ENCODE assay signal across 9 mouse cellular contexts in genomic region chr8:85029271-85029670, GRCm38 (mm10). TPM values are rescaled to one million over a fixed set of nuclear protein-coding genes. Genes with fewer than 3 reads are reported as not detected.
A peak's percentile ranks its signal among the peaks of the same experiment; 100 is the strongest.
DNase-seq lines count a peak whose midpoint lies in the region; ATAC-seq and TF ChIP-seq lines count a peak whose summit lies in the region.
"Had no signal": no experiment of that assay in that cellular context is flagged by ENCODE, and none has a peak within 500 bp of the region (broad histone marks: within the 10 kb centered on the region; RNA-seq: fewer than 3 reads in every experiment).

No protein-coding gene starts in this region.

- peaks cover 59% of the 10 kb centered on the region for H3K36me3 ChIP-seq in forebrain, embryonic 10.5 days (replicated peaks)
- H3K36me3 ChIP-seq in forebrain, embryonic 16.5 days (ENCODE audit: control insufficient read depth, insufficient read depth) = peaks cover 17% of the 10 kb centered on the region
- H3K36me3 ChIP-seq in midbrain, embryonic 12.5 days = peaks cover 42% of the 10 kb centered on the region
- peaks cover 23% of the 10 kb centered on the region for H3K36me3 ChIP-seq in midbrain, postnatal 0 days (ENCODE audit: insufficient read depth, low read length)
- peaks cover 51% of the 10 kb centered on the region for H3K36me3 ChIP-seq in limb, embryonic 12.5 days
- H3K36me3 ChIP-seq in stomach, postnatal 0 days (ENCODE audit: control insufficient read depth, insufficient read depth, low read length) = peaks cover 22% of the 10 kb centered on the region

- no peak overlapping the region for H3K4me2 ChIP-seq in forebrain, embryonic 16.5 days (ENCODE audit: low read length)
- peak overlapping the region; percentile 80; the same call in 1 of the 2 replicates for H3K4me2 ChIP-seq in midbrain, embryonic 12.5 days (replicated peaks)
- H3K4me2 ChIP-seq in midbrain, postnatal 0 days (ENCODE audit: low read depth, low read length, poor library complexity, severe bottlenecking) = no peak overlapping the region
- peak overlapping the region; percentile 97; the same call in 1 of the 2 replicates for H3K4me2 ChIP-seq in limb, embryonic 12.5 days
- H3K4me2 ChIP-seq in stomach, postnatal 0 days (replicated peaks; ENCODE audit: low read depth) = peak overlapping the region; percentile 91; the same call in 1 of the 2 replicates

- DNase-seq in forebrain, embryonic 10.5 days (ENCODE audit: extremely low spot score, low spot score) = no peak
- no peak for DNase-seq in midbrain, postnatal 0 days (ENCODE audit: low spot score)
- peak; percentile 47 for DNase-seq in stomach, postnatal 0 days (ENCODE audit: low spot score)
- no peak for DNase-seq in Muller cell, postnatal 12 days (ENCODE audit: inconsistent ontology term)
- DNase-seq in gastrocnemius, adult 18-20 months (ENCODE audit: low spot score) = no peak

- no peak overlapping the region for H3K27ac ChIP-seq in forebrain, embryonic 10.5 days
- H3K27ac ChIP-seq in forebrain, embryonic 16.5 days (ENCODE audit: low read length) = no peak overlapping the region
- 0 out of 2 replicates have a peak overlapping the region, but pooled peaks have one; percentile 22 for H3K27ac ChIP-seq in midbrain, embryonic 12.5 days (replicated peaks)
- no peak overlapping the region for H3K27ac ChIP-seq in midbrain, postnatal 0 days (ENCODE audit: low read depth, low read length)
- H3K27ac ChIP-seq in limb, embryonic 12.5 days = no peak overlapping the region
- no peak overlapping the region; the same call in 1 of the 2 replicates for H3K27ac ChIP-seq in stomach, postnatal 0 days (replicated peaks)

- TF ChIP-seq EP300 in stomach, postnatal 0 days (optimal IDR thresholded peaks at IDR 0.05) = no peak

- H3K9ac ChIP-seq in forebrain, embryonic 16.5 days (replicated peaks; ENCODE audit: low read depth, low read length) = no peak overlapping the region
- no peak overlapping the region for H3K9ac ChIP-seq in midbrain, embryonic 12.5 days (replicated peaks)
- H3K9ac ChIP-seq in midbrain, postnatal 0 days (replicated peaks; ENCODE audit: low read length, poor library complexity, severe bottlenecking) = no peak overlapping the region; the same call in 1 of the 2 replicates
- H3K9ac ChIP-seq in limb, embryonic 12.5 days (replicated peaks) = peak overlapping the region; percentile 98; the same call in 1 of the 2 replicates
- H3K9ac ChIP-seq in stomach, postnatal 0 days (ENCODE audit: low read length) = 0 out of 2 replicates have a peak overlapping the region, but pooled peaks have one; percentile 13

- no peaks in the 10 kb centered on the region for H3K9me3 ChIP-seq in forebrain, embryonic 10.5 days
- no peaks in the 10 kb centered on the region for H3K9me3 ChIP-seq in forebrain, embryonic 16.5 days (ENCODE audit: control insufficient read depth, low read length)
- H3K9me3 ChIP-seq in midbrain, embryonic 12.5 days = no peaks in the 10 kb centered on the region
- no peaks in the 10 kb centered on the region for H3K9me3 ChIP-seq in midbrain, postnatal 0 days (ENCODE audit: low read length)
- H3K9me3 ChIP-seq in limb, embryonic 12.5 days = no peaks in the 10 kb centered on the region
- no peaks in the 10 kb centered on the region for H3K9me3 ChIP-seq in stomach, postnatal 0 days (ENCODE audit: control insufficient read depth, low read length)

- TF ChIP-seq CTCF in midbrain, postnatal 0 days (IDR thresholded peaks at IDR 0.05) = no peak
- no peak for TF ChIP-seq CTCF in stomach, postnatal 0 days (IDR thresholded peaks at IDR 0.05; ENCODE audit: low read depth)

- WGBS in forebrain, embryonic 10.5 days = 90% methylated on average over 14 of the region's 14 CpGs
- WGBS in forebrain, embryonic 16.5 days = 85% methylated on average over 14 of the region's 14 CpGs
- WGBS in midbrain, embryonic 12.5 days = 90% methylated on average over 14 of the region's 14 CpGs
- 93% methylated on average over 14 of the region's 14 CpGs for WGBS in midbrain, postnatal 0 days
- WGBS in limb, embryonic 12.5 days = 89% methylated on average over 14 of the region's 14 CpGs
- 69% methylated on average over 14 of the region's 14 CpGs for WGBS in stomach, postnatal 0 days

- no peaks in the 10 kb centered on the region for H3K27me3 ChIP-seq in forebrain, embryonic 10.5 days (ENCODE audit: poor library complexity, severe bottlenecking)
- no peaks in the 10 kb centered on the region for H3K27me3 ChIP-seq in forebrain, embryonic 16.5 days (replicated peaks; ENCODE audit: control insufficient read depth, insufficient read depth, low read length)
- H3K27me3 ChIP-seq in midbrain, embryonic 12.5 days = no peaks in the 10 kb centered on the region
- no peaks in the 10 kb centered on the region for H3K27me3 ChIP-seq in midbrain, postnatal 0 days (ENCODE audit: insufficient read depth, low read length)
- no peaks in the 10 kb centered on the region for H3K27me3 ChIP-seq in limb, embryonic 12.5 days
- no peaks in the 10 kb centered on the region for H3K27me3 ChIP-seq in stomach, postnatal 0 days (ENCODE audit: control insufficient read depth, insufficient read depth, low read length)

- H3K4me1 ChIP-seq in forebrain, embryonic 10.5 days = peaks cover 39% of the 10 kb centered on the region
- H3K4me1 ChIP-seq in forebrain, embryonic 16.5 days (replicated peaks; ENCODE audit: control insufficient read depth, insufficient read depth, low read length) = peaks cover 33% of the 10 kb centered on the region
- H3K4me1 ChIP-seq in midbrain, embryonic 12.5 days = peaks cover 33% of the 10 kb centered on the region
- H3K4me1 ChIP-seq in midbrain, postnatal 0 days (ENCODE audit: insufficient read depth, low read length) = peaks cover 7% of the 10 kb centered on the region
- H3K4me1 ChIP-seq in limb, embryonic 12.5 days (replicated peaks) = peaks cover 33% of the 10 kb centered on the region
- H3K4me1 ChIP-seq in stomach, postnatal 0 days (replicated peaks; ENCODE audit: control insufficient read depth, insufficient read depth) = peaks cover 3% of the 10 kb centered on the region; the same call in 1 of the 2 replicates

- H3K4me3 ChIP-seq in forebrain, embryonic 10.5 days = peak overlapping the region; percentile 100
- no peak overlapping the region for H3K4me3 ChIP-seq in forebrain, embryonic 16.5 days (replicated peaks; ENCODE audit: low read length)
- H3K4me3 ChIP-seq in midbrain, embryonic 12.5 days = 0 out of 2 replicates have a peak overlapping the region, but pooled peaks have one; percentile 82
- H3K4me3 ChIP-seq in midbrain, postnatal 0 days (ENCODE audit: low read depth, low read length) = no peak overlapping the region
- H3K4me3 ChIP-seq in limb, embryonic 12.5 days (replicated peaks) = peak overlapping the region; percentile 9; the same call in 1 of the 2 replicates
- H3K4me3 ChIP-seq in stomach, postnatal 0 days (ENCODE audit: low read depth, low read length) = no peak overlapping the region

- no peak for ATAC-seq in forebrain, embryonic 16.5 days
- no peak for ATAC-seq in midbrain, embryonic 12.5 days (ENCODE audit: low FRiP score, low read depth)
- no peak for ATAC-seq in midbrain, postnatal 0 days (ENCODE audit: low FRiP score)
- no peak for ATAC-seq in limb, embryonic 12.5 days (ENCODE audit: insufficient number of reproducible peaks, insufficient read depth, low FRiP score, low TSS enrichment, low read depth)
- no peak for ATAC-seq in stomach, postnatal 0 days (ENCODE audit: low FRiP score, low TSS enrichment)

RNA-seq across cellular contexts. Expression of gene Trir, which starts 2.6 kb away (rescaled TPM):
- 123 and 142 TPM in 2 replicates for polyA plus RNA-seq in forebrain, embryonic 10.5 days (2016; fragmentation: Nextera tagmentation; extraction: Ambion mirVana)
- 108 and 110 TPM in 2 replicates for polyA plus RNA-seq in forebrain, embryonic 16.5 days (2015; fragmentation: Nextera tagmentation; extraction: Ambion mirVana)
- polyA plus RNA-seq in midbrain, embryonic 12.5 days (2016; fragmentation: Nextera tagmentation; extraction: Ambion mirVana) = 164 and 178 TPM in 2 replicates
- 266 and 292 TPM in 2 replicates for total RNA-seq in midbrain, postnatal 0 days (2014; rRNA removed)
- 144 and 145 TPM in 2 replicates for polyA plus RNA-seq in midbrain, postnatal 0 days (2015; fragmentation: Nextera tagmentation; extraction: Ambion mirVana)
- polyA plus RNA-seq in limb, embryonic 12.5 days (2016; fragmentation: Nextera tagmentation; extraction: Ambion mirVana) = 177 and 182 TPM in 2 replicates
- polyA plus RNA-seq in stomach, postnatal 0 days (2015; fragmentation: Nextera tagmentation; extraction: Ambion mirVana) = 94.4 and 95.1 TPM in 2 replicates
- total RNA-seq in gastrocnemius, adult 18-20 months (2021) = 10 to 100 TPM; 70.4 to 78.8 TPM

RNA-seq across cellular contexts. Expression of gene Asna1, which starts 4.2 kb away (rescaled TPM):
- 164 and 166 TPM in 2 replicates for polyA plus RNA-seq in forebrain, embryonic 10.5 days (2016; fragmentation: Nextera tagmentation; extraction: Ambion mirVana)
- 144 and 153 TPM in 2 replicates for polyA plus RNA-seq in forebrain, embryonic 16.5 days (2015; fragmentation: Nextera tagmentation; extraction: Ambion mirVana)
- 137 and 146 TPM in 2 replicates for polyA plus RNA-seq in midbrain, embryonic 12.5 days (2016; fragmentation: Nextera tagmentation; extraction: Ambion mirVana)
- 123 and 172 TPM in 2 replicates for total RNA-seq in midbrain, postnatal 0 days (2014; rRNA removed)
- 137 and 151 TPM in 2 replicates for polyA plus RNA-seq in midbrain, postnatal 0 days (2015; fragmentation: Nextera tagmentation; extraction: Ambion mirVana)
- 134 TPM in 2 replicates for polyA plus RNA-seq in limb, embryonic 12.5 days (2016; fragmentation: Nextera tagmentation; extraction: Ambion mirVana)
- 68.0 and 71.8 TPM in 2 replicates for polyA plus RNA-seq in stomach, postnatal 0 days (2015; fragmentation: Nextera tagmentation; extraction: Ambion mirVana)
- 10 to 100 TPM; 53.6 to 58.0 TPM for total RNA-seq in gastrocnemius, adult 18-20 months (2021)

RNA-seq across cellular contexts. Expression of gene Tnpo2, which starts 7.4 kb away (rescaled TPM):
- 31.5 and 33.2 TPM in 2 replicates for polyA plus RNA-seq in forebrain, embryonic 10.5 days (2016; fragmentation: Nextera tagmentation; extraction: Ambion mirVana)
- 72.8 and 83.4 TPM in 2 replicates for polyA plus RNA-seq in forebrain, embryonic 16.5 days (2015; fragmentation: Nextera tagmentation; extraction: Ambion mirVana)
- polyA plus RNA-seq in midbrain, embryonic 12.5 days (2016; fragmentation: Nextera tagmentation; extraction: Ambion mirVana) = 42.0 and 45.4 TPM in 2 replicates
- total RNA-seq in midbrain, postnatal 0 days (2014; rRNA removed) = 173 and 174 TPM in 2 replicates
- 53.5 and 53.7 TPM in 2 replicates for polyA plus RNA-seq in midbrain, postnatal 0 days (2015; fragmentation: Nextera tagmentation; extraction: Ambion mirVana)
- polyA plus RNA-seq in limb, embryonic 12.5 days (2016; fragmentation: Nextera tagmentation; extraction: Ambion mirVana) = 30.5 and 31.7 TPM in 2 replicates
- polyA plus RNA-seq in stomach, postnatal 0 days (2015; fragmentation: Nextera tagmentation; extraction: Ambion mirVana) = 12.5 and 15.4 TPM in 2 replicates
- total RNA-seq in gastrocnemius, adult 18-20 months (2021) = 10 to 100 TPM; 27.6 to 35.4 TPM

RNA-seq across cellular contexts. Expression of gene Best2, which starts 14.9 kb away (rescaled TPM):
- polyA plus RNA-seq in forebrain, embryonic 10.5 days (2016; fragmentation: Nextera tagmentation; extraction: Ambion mirVana) = not detected in 2 replicates
- polyA plus RNA-seq in forebrain, embryonic 16.5 days (2015; fragmentation: Nextera tagmentation; extraction: Ambion mirVana) = not detected in 2 replicates
- not detected in 2 replicates for polyA plus RNA-seq in midbrain, embryonic 12.5 days (2016; fragmentation: Nextera tagmentation; extraction: Ambion mirVana)
- total RNA-seq in midbrain, postnatal 0 days (2014; rRNA removed) = 0.47 TPM in 1 of 2 replicates, not detected in the other
- 0.15 and 0.27 TPM in 2 replicates for polyA plus RNA-seq in midbrain, postnatal 0 days (2015; fragmentation: Nextera tagmentation; extraction: Ambion mirVana)
- not detected in 2 replicates for polyA plus RNA-seq in limb, embryonic 12.5 days (2016; fragmentation: Nextera tagmentation; extraction: Ambion mirVana)
- 0.06 and 0.16 TPM in 2 replicates for polyA plus RNA-seq in stomach, postnatal 0 days (2015; fragmentation: Nextera tagmentation; extraction: Ambion mirVana)
- not detected for total RNA-seq in gastrocnemius, adult 18-20 months (2021)
- polyA plus RNA-seq: cortical plate, adult 2 months had no signal

RNA-seq across cellular contexts. Expression of gene Fbxw9, which starts 30.6 kb away (rescaled TPM):
- 22.9 and 26.3 TPM in 2 replicates for polyA plus RNA-seq in forebrain, embryonic 10.5 days (2016; fragmentation: Nextera tagmentation; extraction: Ambion mirVana)
- polyA plus RNA-seq in forebrain, embryonic 16.5 days (2015; fragmentation: Nextera tagmentation; extraction: Ambion mirVana) = 61.7 and 78.3 TPM in 2 replicates
- 40.7 and 41.6 TPM in 2 replicates for polyA plus RNA-seq in midbrain, embryonic 12.5 days (2016; fragmentation: Nextera tagmentation; extraction: Ambion mirVana)
- 113 and 120 TPM in 2 replicates for total RNA-seq in midbrain, postnatal 0 days (2014; rRNA removed)
- polyA plus RNA-seq in midbrain, postnatal 0 days (2015; fragmentation: Nextera tagmentation; extraction: Ambion mirVana) = 92.1 and 97.1 TPM in 2 replicates
- polyA plus RNA-seq in limb, embryonic 12.5 days (2016; fragmentation: Nextera tagmentation; extraction: Ambion mirVana) = 27.4 and 29.9 TPM in 2 replicates
- polyA plus RNA-seq in stomach, postnatal 0 days (2015; fragmentation: Nextera tagmentation; extraction: Ambion mirVana) = 25.7 and 28.4 TPM in 2 replicates
- total RNA-seq in gastrocnemius, adult 18-20 months (2021) = 1 to 10 TPM; 1.8 TPM

Comparison
In these comparisons a context has a peak if more than half of its experiments do, and no peak if none do; other contexts are left out.
1. H3K4me3 ChIP-seq: peak in forebrain, embryonic 10.5 days (single experiment), midbrain, embryonic 12.5 days (single experiment) and limb, embryonic 12.5 days (single experiment); none in forebrain, embryonic 16.5 days (single experiment), midbrain, postnatal 0 days (single experiment) and stomach, postnatal 0 days (single experiment).
2. H3K4me2 ChIP-seq: peak in midbrain, embryonic 12.5 days (single experiment), limb, embryonic 12.5 days (single experiment) and stomach, postnatal 0 days (single experiment); none in forebrain, embryonic 16.5 days (single experiment) and midbrain, postnatal 0 days (single experiment).
3. H3K9ac ChIP-seq: peak in limb, embryonic 12.5 days (single experiment) and stomach, postnatal 0 days (single experiment); none in forebrain, embryonic 16.5 days (single experiment), midbrain, embryonic 12.5 days (single experiment) and midbrain, postnatal 0 days (single experiment).